Mouse (Mus musculus) urinary bladder, postnatal 25 days (tissue): ENCODE measurements around the gene Plscr2.

Experiments used
- DNase-seq: peaks from one replicate; pipeline ENCODE4 v3.0.0; 2022; ENCODE audit warnings: low spot score

Plscr2 gene

DNA sequence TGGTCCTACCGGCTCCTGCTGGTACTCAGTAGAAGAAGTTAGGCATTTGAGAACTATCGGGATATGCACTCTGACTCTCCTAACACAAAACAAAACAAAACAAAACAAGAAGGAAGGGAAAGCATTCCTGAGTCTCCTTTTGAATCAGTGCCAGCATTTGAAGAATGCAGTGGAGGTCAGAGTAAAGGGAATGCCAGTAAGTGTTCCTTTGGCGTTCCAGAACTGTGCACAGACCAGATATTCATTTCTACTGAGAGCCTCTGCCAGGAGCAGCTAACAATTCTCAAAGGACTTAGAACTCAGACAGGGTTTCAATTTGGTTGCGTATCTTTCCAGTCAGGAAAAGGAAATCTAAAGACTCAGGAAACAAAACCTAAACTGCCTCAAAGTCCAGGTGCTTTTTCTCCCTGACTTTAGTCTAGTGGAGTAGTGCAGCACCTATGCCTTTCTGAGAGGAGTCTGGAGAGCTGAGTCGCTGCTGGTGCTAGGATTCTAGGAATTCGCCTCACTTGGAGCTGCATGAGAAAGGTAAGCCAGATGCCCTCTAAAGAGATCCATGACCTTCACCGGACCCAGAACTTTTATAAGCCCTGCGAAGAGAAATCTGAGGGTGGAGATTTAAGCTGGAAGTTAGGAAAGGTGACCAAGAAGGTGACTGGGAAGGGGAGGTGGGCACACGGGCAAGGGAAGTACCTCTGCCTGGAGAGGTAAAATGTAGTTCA lies at the start of gene Plscr2:
Gene Plscr2, plus strand, starts transcription at position 117 of the 722 bp plus-strand sequence.
- no peak for DNase-seq

DNA sequence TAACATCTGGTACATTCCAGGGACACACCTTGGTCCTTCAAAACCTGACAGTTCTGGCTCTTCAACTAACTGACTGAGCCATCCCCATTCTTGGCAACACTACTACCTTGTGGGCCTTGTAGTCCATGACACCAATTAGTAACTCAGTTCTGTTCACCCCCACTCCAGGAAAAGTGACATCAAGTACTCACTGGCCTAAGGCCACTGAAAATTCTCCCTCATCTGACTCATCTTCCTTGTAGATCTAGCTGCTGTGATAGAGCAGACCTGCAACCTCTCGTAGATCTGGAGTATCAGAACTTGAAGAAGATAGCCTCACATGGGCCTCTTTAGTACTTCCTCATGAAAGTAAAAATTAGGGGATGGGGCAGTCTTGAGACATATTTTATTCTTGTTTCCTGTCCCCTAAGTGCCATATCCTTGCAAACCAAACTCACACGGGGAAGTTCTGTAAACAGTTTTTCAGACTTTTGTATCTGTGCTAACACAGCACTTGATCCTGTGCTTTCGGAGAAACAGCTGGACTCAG lies 49.2 kb upstream of the Plscr2 start:
- no peak for DNase-seq

DNA sequence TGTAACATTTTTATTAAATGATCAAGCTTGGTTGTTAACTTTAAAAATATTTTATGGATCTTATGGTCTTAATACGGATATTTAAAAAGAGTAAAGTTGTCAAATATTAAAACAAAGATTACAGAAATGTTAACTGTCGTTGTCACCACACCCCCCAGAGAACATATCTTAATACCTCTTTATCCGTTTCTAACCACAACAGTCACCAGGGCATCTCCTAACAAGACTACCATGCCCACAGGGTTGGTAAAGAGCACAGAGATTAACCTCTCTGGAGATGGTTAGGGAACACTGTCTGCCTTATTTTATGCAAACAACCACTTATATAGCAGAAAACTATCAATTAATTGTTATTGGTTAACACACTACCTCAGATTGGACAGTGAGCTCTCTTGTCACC lies 48.6 kb upstream of the Plscr2 start:
- no peak for DNase-seq

DNA sequence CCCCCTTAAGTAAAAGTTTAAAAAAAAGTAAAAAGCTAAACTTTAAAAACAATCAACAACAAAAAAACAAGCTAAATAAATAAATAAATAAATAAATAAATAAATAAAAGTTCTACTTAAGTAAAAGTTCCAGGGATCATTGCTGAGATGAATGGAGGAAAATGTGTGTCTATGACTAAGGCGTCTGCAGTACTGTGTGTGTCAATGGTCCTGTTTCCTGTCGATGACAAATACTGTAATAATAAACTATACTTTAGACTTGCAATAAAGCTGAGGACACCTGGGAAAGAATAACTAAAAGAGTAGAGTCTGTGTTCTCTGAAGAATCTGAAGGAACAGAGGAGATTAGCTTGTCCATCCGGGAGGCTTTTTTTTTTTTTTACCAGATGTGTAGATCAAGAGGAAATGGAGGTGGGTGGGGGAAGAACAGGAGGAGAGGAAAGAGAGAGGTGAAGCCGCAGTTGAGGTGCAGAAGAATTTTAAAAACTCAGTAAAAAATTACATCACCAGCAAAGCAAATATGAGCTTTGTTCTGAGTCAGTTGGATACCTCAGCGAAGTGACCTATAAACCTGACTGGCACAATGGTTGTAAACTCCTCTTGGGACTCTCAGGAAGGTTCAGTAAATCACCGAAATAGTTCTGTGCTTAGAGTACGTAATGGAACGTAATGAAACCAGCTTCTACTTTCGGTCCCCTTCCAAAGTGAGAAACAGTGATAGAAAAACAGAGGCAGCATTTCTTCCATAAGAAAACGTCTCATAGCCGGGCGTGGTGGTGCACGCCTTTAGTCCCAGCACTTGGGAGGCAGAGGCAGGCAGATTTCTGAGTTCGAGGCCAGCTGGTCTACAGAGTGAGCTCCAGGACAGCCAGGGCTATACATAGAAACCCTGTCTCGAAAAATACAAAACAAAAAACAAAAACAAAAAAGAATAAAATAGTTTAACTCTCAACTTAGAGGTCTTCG lies 46.3 kb upstream of the Plscr2 start:
- no peak for DNase-seq

DNA sequence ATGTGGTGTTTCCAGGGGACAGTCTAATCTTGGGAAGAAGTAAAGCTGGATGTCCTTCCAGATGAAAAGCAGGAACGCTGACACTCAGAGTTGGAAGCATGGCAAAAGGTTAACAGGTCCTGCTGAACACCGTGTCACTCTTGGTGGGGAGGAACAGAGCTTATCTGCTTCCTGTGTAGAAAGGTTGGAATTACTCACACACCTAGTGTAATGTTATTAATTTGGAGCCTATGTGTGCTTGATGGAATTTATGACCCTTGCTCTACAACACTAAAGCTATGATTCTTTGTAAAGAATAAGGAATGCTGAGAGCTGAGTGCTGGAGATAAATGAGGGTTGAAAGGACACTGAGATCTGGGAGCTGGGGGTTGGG lies 45.6 kb upstream of the Plscr2 start:
- DNase-seq: no peak

DNA sequence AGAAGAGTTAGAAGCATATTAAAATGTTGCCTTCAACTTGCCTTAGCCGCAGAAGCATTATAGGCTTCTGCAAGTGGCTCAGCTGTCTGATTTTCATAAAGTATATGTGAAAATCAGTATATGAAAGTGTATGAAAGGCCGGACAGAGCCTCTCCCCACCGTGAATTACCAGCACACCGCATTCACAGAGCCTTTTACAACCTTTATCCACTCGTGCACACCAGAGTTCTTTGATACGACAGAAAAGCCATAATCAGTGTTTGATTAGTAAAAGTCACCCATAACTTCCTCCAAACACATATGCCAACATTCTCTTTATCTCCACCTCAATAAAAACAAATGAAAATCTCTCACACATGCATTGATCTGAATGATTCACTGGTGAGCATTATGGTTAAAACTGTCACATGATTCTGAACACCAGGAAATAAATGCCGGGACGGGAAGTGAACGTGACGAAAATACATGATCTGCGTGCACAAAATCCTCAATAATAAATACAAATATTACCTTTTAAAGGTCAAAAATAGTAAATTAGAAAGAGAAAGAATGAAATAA lies 40.4 kb upstream of the Plscr2 start:
- no peak for DNase-seq

DNA sequence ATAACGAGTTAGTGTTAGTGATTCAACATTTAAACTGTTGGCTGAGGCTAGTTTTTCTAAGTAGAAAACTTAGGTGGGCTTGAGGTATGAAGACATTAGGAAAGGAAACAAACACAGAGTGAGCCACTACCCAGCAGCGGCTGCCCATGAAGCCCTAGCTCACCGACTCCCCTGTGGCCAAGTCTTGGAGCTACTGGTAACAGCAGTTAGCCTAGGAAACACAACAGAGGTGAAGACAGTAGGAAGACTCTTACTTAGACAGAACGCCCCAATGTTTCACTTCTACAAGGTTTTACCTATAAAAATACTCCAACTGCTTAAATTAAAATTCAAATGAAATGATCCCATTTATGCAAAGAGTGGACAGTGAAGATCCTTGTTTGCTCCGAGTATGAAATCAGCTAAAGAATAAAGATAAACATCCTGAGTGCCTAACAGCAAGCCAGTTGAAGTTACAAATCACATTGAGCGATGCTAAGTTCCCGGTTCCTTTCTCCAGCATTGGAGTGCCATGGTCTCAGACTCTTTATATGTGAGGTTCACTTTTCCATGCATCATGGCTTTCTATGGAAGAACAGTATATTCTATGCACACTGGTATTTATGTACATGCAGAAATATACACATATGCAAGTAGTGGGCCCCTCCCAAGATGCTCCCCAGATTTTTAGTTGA lies 26.5 kb upstream of the Plscr2 start:
- DNase-seq: no peak

DNA sequence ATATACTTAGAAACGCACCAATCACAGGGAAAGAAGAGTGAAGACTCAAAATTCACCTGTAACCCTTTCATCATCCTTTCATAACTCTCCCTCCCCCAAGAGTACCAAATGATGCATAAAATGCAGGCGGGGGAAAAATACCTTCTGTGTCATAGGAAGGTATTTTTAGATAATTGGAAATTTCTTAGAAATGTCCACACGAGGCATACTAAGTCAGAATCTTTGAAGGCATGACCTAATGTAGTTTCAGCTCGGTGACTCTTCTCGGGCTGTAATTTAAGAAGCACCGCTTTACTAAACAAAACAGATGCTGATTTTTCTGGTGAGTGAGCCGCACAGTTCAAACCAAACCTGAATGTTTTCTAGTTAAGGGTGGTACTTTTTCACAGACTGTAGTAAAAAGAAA lies 26.0 kb upstream of the Plscr2 start, which contains the start of gene Plscr1:
Gene Plscr1, plus strand, starts transcription at position 304 of the 406 bp plus-strand sequence.
- no peak for DNase-seq

DNA sequence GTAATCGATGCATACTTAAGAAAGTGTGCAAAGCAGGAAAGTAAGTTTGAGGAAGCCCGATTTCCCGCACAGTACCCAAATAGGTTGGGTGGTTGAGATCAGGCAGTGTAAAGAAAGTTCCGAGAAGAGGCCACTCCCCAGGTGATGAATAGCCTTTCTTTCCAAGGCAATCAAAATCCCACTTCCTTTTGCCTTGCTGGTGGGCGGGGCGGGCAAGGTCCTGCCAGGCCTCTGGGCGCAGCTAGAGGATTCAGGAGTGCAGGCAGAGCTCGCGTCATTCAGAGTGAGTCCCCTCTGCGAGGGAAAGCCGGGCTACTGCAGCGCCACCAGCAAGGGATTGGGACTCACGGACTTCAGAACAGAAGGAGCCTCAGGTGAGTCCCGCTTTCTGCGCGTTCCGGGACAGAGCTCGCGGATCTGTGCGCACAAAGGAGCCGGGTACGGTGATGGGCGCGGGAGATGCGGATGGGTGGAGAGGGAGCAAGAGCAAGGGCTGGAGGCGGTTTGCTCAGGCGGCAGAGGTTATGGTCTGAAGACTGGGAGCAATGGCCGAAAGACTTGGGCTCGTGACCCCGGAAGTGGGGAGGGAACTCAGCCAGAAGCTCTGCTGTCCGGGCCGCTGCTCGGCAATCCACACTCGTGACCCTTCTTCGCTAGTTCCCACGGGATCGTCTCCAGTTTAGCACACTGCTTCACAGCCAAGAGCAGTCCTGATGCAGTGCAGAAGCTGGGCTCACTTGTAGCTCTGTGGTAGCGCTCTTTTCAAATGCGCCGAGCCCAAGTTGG lies 25.2 kb upstream of the Plscr2 start:
- peak; percentile 57 for DNase-seq

DNA sequence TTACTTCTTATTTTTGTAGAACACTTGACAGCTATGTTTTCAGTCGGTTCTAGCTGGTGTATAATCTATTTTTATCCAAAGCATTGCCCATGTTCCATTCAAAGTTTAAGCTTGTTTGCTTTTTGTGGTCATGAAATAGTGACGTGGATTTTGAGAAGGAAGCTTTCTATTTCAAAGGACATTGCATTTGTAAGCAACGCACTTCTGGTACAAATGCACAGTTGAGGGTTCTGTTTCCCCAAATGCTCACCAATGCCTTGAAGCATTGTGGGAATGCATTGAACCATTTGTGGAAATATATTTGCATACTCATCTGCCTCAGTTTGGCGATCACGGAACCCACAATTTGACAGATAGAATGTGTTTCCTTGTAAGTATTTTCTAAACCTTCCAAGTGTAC lies 22.7 kb upstream of the Plscr2 start:
- no peak for DNase-seq

DNA sequence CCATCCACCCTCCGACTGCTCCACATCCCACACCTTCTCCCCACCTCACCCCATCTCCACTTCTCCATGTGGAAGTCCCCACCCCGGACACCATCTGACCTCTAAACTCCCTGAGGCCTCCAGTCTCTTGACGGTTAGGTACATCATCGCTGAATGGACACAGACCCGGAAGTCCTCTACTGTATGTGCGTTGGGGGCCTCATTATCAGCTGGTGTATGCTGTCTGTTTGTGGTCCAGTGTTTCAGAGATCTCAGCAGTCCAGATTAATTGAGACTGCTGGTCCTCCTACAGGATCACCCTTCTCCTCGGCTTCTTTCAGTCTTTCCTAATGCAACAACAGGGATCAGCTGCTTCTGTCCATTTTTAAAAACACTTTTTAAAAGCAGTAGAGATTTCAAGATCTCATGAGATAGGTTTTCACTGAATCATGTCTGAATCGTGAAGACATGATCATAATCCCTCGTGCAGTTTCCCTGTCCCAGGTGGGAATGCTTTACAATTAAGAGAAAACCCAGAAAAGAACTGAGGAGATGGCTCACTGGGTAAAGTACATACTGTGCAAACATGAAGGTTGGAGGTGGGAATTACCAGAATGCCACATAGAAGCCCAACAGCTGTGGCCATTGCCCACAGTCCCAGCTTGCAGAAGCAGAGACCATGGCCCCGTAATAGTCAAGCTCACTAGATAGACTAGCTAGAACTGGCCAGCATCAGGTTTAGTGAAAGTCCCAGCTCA lies 21.6 kb upstream of the Plscr2 start:
- DNase-seq: no peak

DNA sequence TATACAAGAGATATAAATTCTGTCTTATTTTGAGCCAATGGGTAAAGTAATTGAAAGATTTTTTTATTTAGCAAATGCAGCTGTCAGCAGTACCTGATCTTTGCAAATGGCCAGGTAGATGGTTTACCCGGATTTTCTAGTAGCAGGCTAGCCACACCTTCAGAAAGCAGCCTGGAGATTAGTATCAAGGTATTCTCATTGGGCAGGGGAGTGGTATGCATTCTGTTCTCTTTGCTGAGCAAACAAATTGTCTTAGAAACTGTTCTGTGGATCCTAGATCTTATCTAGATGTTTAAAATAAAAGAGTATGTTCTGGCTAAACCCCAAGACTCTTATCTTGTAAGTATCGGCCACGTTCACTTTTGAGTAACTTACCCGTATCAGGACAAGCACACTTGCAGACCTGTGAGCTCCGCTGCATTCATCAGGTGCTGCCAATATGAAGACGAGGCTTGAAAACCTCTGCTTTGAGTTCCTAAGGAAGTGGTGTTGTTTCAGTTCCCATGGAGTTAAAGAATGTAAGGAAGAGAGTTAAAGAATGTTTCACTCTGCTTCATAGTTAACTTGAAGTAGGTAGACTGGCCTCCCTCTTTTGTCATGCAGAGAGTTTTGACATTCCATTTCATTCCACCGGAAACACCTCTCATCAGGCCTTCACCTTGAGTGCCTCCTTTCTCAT lies 14.8 kb upstream of the Plscr2 start:
- no peak for DNase-seq

DNA sequence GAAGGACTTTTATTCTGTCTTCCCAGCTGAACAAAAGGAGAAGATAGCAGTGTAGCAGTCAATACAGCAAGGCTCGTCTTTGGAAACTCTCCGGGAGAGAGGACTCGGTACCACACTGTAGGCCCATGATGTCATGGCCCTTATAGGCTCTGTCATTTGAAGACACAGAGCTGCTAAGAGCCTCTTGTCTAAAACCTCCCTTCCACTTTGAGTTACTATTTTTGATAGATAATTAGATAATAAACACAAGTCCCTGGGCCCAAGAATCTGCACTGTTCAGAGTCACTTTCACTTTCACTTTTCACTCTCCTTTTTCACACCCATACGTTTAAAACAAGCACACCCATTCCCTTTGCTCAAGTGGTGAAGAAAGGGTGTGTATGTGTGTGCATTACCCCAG lies 9.7 kb upstream of the Plscr2 start:
- no peak for DNase-seq

DNA sequence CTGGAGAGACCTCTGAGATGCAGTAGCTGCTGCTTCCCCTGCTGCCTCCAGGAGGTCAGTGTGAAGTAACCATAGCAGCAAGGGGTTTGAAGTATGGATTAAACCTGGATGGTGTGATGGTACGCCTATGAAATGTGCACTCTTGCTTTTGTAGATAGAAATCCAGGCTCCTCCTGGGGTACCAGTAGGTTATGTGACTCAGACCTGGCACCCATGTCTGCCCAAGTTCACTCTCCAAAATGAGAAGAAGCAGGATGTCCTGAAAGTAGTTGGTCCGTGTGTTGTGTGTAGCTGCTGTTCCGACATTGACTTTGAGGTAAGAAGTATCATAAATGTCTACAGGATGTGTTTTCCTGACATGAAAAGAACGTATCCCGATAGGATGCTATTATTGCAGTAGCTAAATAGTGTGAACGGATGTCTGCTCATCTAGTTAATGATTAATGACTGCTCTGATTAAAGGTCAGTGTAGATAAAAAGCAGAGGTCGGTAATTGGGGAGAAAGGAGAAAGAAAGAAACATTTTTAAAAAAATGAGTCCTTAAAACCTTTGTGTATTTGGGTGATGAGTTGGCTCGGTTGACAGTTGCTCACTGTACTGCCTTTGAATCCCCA lies 8.7 kb upstream of the Plscr2 start:
- no peak for DNase-seq

DNA sequence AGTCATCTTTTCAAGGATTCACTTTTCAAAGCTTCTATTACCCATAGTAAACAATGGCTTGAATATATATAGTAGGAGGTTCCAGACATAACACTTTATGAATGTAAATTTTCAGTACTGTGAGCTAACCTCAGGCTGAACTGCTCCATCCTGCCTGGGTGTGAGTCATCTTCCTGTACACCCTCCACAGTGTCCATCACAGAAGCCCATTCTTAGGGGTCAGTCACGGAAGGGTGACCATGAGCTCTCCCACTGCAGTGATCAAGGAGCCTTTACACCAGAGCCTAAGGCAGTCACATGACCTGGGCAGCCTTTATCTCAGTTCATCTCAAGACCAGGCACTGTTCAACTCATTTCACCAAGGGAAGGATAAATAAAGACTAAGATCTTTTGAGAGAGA lies 7.7 kb upstream of the Plscr2 start:
- DNase-seq: no peak

DNA sequence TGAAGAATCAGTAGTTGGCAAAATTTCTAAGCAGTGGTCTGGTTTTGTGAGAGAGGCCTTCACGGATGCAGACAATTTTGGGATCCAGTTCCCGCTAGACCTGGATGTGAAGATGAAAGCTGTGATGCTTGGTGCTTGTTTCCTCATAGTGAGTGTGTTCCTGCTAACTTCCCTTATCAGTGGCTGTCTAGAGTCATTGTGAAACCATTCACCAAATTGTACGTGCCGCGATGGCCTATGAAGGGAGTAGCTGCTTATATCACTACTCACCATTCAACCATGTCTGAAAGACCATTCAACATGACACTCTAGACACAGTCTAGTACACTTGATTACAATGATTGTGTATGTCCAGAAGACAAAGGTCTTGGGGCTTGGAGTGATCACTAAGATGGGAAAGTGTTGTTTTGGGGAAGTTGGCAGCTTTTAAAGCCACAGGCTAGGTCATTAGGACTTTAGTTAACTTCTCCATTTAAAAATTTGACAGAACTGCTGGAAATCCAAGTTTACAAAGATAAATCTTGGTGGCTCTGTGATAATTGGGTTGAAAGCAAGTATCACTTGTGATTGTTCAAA lies 5.5 kb upstream of the Plscr2 start:
- DNase-seq: no peak

DNA sequence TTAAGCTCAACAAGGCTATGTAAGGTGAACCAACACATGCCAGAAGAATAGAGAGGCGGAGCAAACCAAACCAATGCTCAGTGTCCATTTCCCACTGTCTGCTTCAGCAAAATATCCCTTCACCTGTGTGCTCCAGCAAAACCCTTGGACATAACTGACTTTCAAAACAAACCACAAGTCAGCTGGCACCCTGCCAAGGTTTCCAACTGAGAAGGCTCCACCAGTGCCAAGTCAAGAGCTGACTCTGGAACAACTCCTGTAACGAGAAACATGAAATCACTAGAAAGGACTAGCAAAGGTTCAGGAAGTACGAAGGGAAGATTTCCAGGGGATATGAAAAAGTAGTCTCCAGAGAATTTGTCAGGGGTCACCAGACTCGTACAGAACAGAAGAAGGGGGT lies 4.5 kb upstream of the Plscr2 start:
- DNase-seq: peak; percentile 24

DNA sequence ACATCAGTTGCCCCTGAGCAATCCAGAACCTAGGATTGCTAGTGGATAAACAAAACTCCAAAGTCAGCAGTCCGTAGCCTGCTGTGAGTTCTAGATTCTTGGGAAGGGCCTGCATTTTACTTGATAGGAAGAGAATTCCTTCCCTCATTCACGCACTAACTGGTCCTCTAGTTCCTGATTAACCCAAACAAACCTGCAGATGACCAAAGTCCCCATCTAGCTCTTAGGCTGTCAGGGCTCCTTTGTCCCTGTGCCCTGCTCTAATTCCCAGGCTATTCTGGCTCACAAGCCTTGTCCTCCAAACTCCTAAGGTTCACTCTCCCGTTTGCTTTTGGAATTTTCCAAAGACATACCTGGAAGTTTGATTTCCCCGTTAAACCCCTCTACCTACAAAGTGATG lies 2.8 kb upstream of the Plscr2 start:
- DNase-seq: no peak

DNA sequence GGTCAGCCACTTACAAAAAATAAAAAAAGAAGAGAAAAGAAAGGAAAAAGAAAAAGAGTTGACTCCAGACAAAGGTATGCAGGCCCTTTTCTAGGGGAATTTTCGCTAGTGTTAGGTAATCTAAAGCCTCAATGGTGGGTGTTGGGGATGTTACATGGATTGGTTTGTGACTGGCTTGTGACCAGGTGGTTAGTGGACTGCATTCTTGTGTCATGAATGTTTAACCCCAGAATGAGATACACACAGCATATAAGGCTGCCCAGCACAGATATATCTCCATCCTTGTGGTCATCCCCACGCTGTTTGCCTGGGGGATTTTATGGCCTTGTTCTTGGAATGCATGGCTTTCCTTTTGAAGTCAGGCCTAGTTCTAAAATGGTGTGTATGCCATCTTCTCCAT lies 2.1 kb upstream of the Plscr2 start:
- DNase-seq: no peak
